Mouse (Mus musculus): ENCODE measurements at regions not wholly inside any gene's neighbourhood (a gene's known extent, or its start where the extent isn't known, plus 50 kb on each side); places are given as distances from the start of the nearest gene placed in this dataset.

- DNase-seq, result no peak
Observed at GRCm38 (mm10) chr10:98309667-98310066, 583.1 kb upstream of the C030005K15Rik start.

GRCm38 (mm10) chr10:98311403-98311802, 584.8 kb upstream of the C030005K15Rik start:
- no peak for DNase-seq

GRCm38 (mm10) chr10:98318416-98318815, 591.9 kb upstream of the C030005K15Rik start:
- DNase-seq, result no peak

GRCm38 (mm10) chr10:98323846-98324245, 590.4 kb upstream of the Atp2b1 start:
- no peak for DNase-seq

- no peak for DNase-seq
Observed at GRCm38 (mm10) chr10:98324591-98324990, 589.6 kb upstream of the Atp2b1 start.

GRCm38 (mm10) chr10:98325720-98326119, 588.5 kb upstream of the Atp2b1 start:
- no peak for DNase-seq

- no peak for DNase-seq
Observed at GRCm38 (mm10) chr10:98332682-98333081, 581.5 kb upstream of the Atp2b1 start.

- no peak for DNase-seq
Observed at GRCm38 (mm10) chr10:98333411-98334067, 580.7 kb upstream of the Atp2b1 start.

GRCm38 (mm10) chr10:98343827-98344226, 570.4 kb upstream of the Atp2b1 start:
- DNase-seq, result no peak

- no peak for DNase-seq
Observed at GRCm38 (mm10) chr10:98349466-98349865, 564.7 kb upstream of the Atp2b1 start.

- no peak for DNase-seq
Observed at GRCm38 (mm10) chr10:98350318-98350926, 563.8 kb upstream of the Atp2b1 start.

- DNase-seq, result no peak
Observed at GRCm38 (mm10) chr10:98352061-98352460, 562.1 kb upstream of the Atp2b1 start.

GRCm38 (mm10) chr10:98354486-98354885, 559.7 kb upstream of the Atp2b1 start:
- DNase-seq, result no peak

GRCm38 (mm10) chr10:98364604-98365003, 549.6 kb upstream of the Atp2b1 start:
- DNase-seq, result no peak

- no peak for DNase-seq
Observed at GRCm38 (mm10) chr10:98372561-98372960, 541.6 kb upstream of the Atp2b1 start.

GRCm38 (mm10) chr10:98373314-98373713, 540.9 kb upstream of the Atp2b1 start:
- no peak for DNase-seq

- DNase-seq, result no peak
Observed at GRCm38 (mm10) chr10:98374684-98375083, 539.5 kb upstream of the Atp2b1 start.

GRCm38 (mm10) chr10:98388543-98388942, 525.7 kb upstream of the Atp2b1 start:
- DNase-seq, result no peak

- DNase-seq, result no peak
Observed at GRCm38 (mm10) chr10:98399864-98400263, 514.3 kb upstream of the Atp2b1 start.

GRCm38 (mm10) chr10:98417807-98418743, 496.1 kb upstream of the Atp2b1 start:
- no peak for DNase-seq

GRCm38 (mm10) chr10:98424450-98424849, 489.8 kb upstream of the Atp2b1 start:
- no peak for DNase-seq

GRCm38 (mm10) chr10:98434974-98435373, 479.2 kb upstream of the Atp2b1 start:
- DNase-seq, result no peak

GRCm38 (mm10) chr10:98461538-98461937, 452.7 kb upstream of the Atp2b1 start:
- no peak for DNase-seq

- DNase-seq, result no peak
Observed at GRCm38 (mm10) chr10:98474581-98474980, 439.6 kb upstream of the Atp2b1 start.

All from thymus, postnatal 4 days (tissue).